In genomic region chr14:17087828-17088227, GRCm38 (mm10) we compare ENCODE assay signal across 24 mouse cellular contexts.
DNase-seq lines count a peak whose midpoint lies in the region; ATAC-seq and TF ChIP-seq lines count a peak whose summit lies in the region.
"Had no signal": no experiment of that assay in that cellular context is flagged by ENCODE, and none has a peak within 500 bp of the region (broad histone marks: within the 10 kb centered on the region; RNA-seq: fewer than 3 reads in every experiment).

No protein-coding gene starts in this region.

- intact Hi-C loops in gastrocnemius, postnatal 14 days (cut with DNase I; ENCODE audit: low total_unique reads): no loop called here

- no peak for TF ChIP-seq CTCF in lung, embryonic 14.5 days (IDR thresholded peaks at IDR 0.05; ENCODE audit: low read depth)
- no peak for TF ChIP-seq CTCF in lung, postnatal 0 days (IDR thresholded peaks at IDR 0.05)
- TF ChIP-seq CTCF in intestine, postnatal 0 days (IDR thresholded peaks at IDR 0.05; ENCODE audit: low read depth): no peak
- no peak for TF ChIP-seq CTCF in stomach, postnatal 0 days (IDR thresholded peaks at IDR 0.05; ENCODE audit: low read depth)

- no peaks in the 10 kb centered on the region for H3K9me3 ChIP-seq in lung, embryonic 14.5 days (ENCODE audit: low read depth, low read length)
- H3K9me3 ChIP-seq in lung, postnatal 0 days (ENCODE audit: low read length): no peaks in the 10 kb centered on the region
- H3K9me3 ChIP-seq in intestine, postnatal 0 days (ENCODE audit: control insufficient read depth): no peaks in the 10 kb centered on the region
- H3K9me3 ChIP-seq in stomach, postnatal 0 days (ENCODE audit: control insufficient read depth, low read length): no peaks in the 10 kb centered on the region
- H3K9me3 ChIP-seq: embryonic facial prominence, embryonic 10.5 days; embryonic facial prominence, embryonic 12.5 days; forebrain, embryonic 13.5 days; G1E had no signal

- H3K27ac ChIP-seq in lung, embryonic 14.5 days (ENCODE audit: low read depth): no peak overlapping the region
- no peak overlapping the region for H3K27ac ChIP-seq in lung, postnatal 0 days (ENCODE audit: low read length)
- no peak overlapping the region for H3K27ac ChIP-seq in intestine, postnatal 0 days (ENCODE audit: low read depth, low read length)
- H3K27ac ChIP-seq in stomach, postnatal 0 days (replicated peaks): no peak overlapping the region
- H3K27ac ChIP-seq: embryonic facial prominence, embryonic 10.5 days; embryonic facial prominence, embryonic 12.5 days; forebrain, embryonic 13.5 days had no signal

- no peaks in the 10 kb centered on the region for H3K27me3 ChIP-seq in lung, embryonic 14.5 days (ENCODE audit: insufficient read depth, low read length)
- H3K27me3 ChIP-seq in lung, postnatal 0 days (replicated peaks; ENCODE audit: insufficient read depth, low read length): no peaks in the 10 kb centered on the region
- no peaks in the 10 kb centered on the region for H3K27me3 ChIP-seq in intestine, postnatal 0 days (replicated peaks; ENCODE audit: control insufficient read depth, insufficient read depth, low read length)
- H3K27me3 ChIP-seq in stomach, postnatal 0 days (ENCODE audit: control insufficient read depth, insufficient read depth, low read length): no peaks in the 10 kb centered on the region
- H3K27me3 ChIP-seq: CH12.LX; embryonic facial prominence, embryonic 12.5 days; forebrain, embryonic 13.5 days had no signal

- DNase-seq in lung, embryonic 14.5 days: peak; percentile 26
- no peak for DNase-seq in lung, postnatal 0 days (ENCODE audit: low spot score)
- no peak for DNase-seq in stomach, postnatal 0 days (ENCODE audit: low spot score)
- DNase-seq in gastrocnemius, postnatal 14 days: no peak
- DNase-seq in neural tube, embryonic 10.5 days (ENCODE audit: extremely low spot score, low spot score): no peak
- DNase-seq: adrenal gland, adult 8-10 months; adrenal gland, postnatal 14 days; adrenal gland, postnatal 36 days; B cell, adult 2 months; cerebellum, adult 11-12 months; cerebellum, adult 2 months; cerebellum, adult 9-10 months; cerebellum, postnatal 10 days; cerebellum, postnatal 25 days had no signal

- no peak for TF ChIP-seq EP300 in lung, postnatal 0 days (IDR thresholded peaks at IDR 0.05)
- TF ChIP-seq EP300 in stomach, postnatal 0 days (optimal IDR thresholded peaks at IDR 0.05): no peak

- ATAC-seq in lung, embryonic 14.5 days (ENCODE audit: insufficient read depth): no peak
- ATAC-seq in lung, postnatal 0 days: no peak
- peak; percentile 61 for ATAC-seq in intestine, postnatal 0 days
- peak; percentile 66 for ATAC-seq in stomach, postnatal 0 days (ENCODE audit: low FRiP score, low TSS enrichment)
- ATAC-seq: activated CD4-positive, CD25-positive, alpha-beta regulatory T cell, adult 4 months; CD4-positive, CD25-positive, alpha-beta regulatory T cell, adult 4 months; forebrain, embryonic 13.5 days; forebrain, embryonic 16.5 days; Patski had no signal

- no peak overlapping the region for H3K4me2 ChIP-seq in lung, embryonic 14.5 days
- H3K4me2 ChIP-seq in lung, postnatal 0 days (replicated peaks; ENCODE audit: low read depth, low read length): no peak overlapping the region
- H3K4me2 ChIP-seq in intestine, postnatal 0 days (replicated peaks; ENCODE audit: low read depth): no peak overlapping the region
- H3K4me2 ChIP-seq in stomach, postnatal 0 days (replicated peaks; ENCODE audit: low read depth): no peak overlapping the region
- H3K4me2 ChIP-seq: embryonic facial prominence, embryonic 12.5 days; forebrain, embryonic 13.5 days had no signal

- no peaks in the 10 kb centered on the region for H3K36me3 ChIP-seq in lung, embryonic 14.5 days (ENCODE audit: insufficient read depth)
- no peaks in the 10 kb centered on the region for H3K36me3 ChIP-seq in lung, postnatal 0 days (ENCODE audit: insufficient read depth, low read length)
- no peaks in the 10 kb centered on the region for H3K36me3 ChIP-seq in intestine, postnatal 0 days (ENCODE audit: control insufficient read depth, insufficient read depth)
- no peaks in the 10 kb centered on the region for H3K36me3 ChIP-seq in stomach, postnatal 0 days (ENCODE audit: control insufficient read depth, insufficient read depth, low read length)
- H3K36me3 ChIP-seq: embryonic facial prominence, embryonic 10.5 days; embryonic facial prominence, embryonic 12.5 days; G1E had no signal

- H3K9ac ChIP-seq in lung, embryonic 14.5 days: no peak overlapping the region
- H3K9ac ChIP-seq in lung, postnatal 0 days (replicated peaks; ENCODE audit: low read depth): no peak overlapping the region
- no peak overlapping the region for H3K9ac ChIP-seq in intestine, postnatal 0 days (ENCODE audit: low read depth, low read length)
- no peak overlapping the region for H3K9ac ChIP-seq in stomach, postnatal 0 days (ENCODE audit: low read length)
- H3K9ac ChIP-seq: embryonic facial prominence, embryonic 12.5 days; forebrain, embryonic 13.5 days had no signal

- 73% methylated on average over 1 of the region's 1 CpGs for WGBS in lung, embryonic 14.5 days
- WGBS in lung, postnatal 0 days: 70% methylated on average over 1 of the region's 1 CpGs
- 25% methylated on average over 1 of the region's 1 CpGs for WGBS in intestine, postnatal 0 days
- WGBS in stomach, postnatal 0 days: 57% methylated on average over 1 of the region's 1 CpGs

- no peak overlapping the region for H3K4me3 ChIP-seq in lung, embryonic 14.5 days (ENCODE audit: low read depth, low read length)
- no peak overlapping the region for H3K4me3 ChIP-seq in lung, postnatal 0 days (ENCODE audit: low read depth, low read length)
- H3K4me3 ChIP-seq in intestine, postnatal 0 days (ENCODE audit: low read depth, low read length): no peak overlapping the region
- no peak overlapping the region for H3K4me3 ChIP-seq in stomach, postnatal 0 days (ENCODE audit: low read depth, low read length)
- H3K4me3 ChIP-seq: embryonic facial prominence, embryonic 10.5 days; embryonic facial prominence, embryonic 12.5 days; forebrain, embryonic 13.5 days had no signal

- H3K4me1 ChIP-seq in lung, embryonic 14.5 days (ENCODE audit: insufficient read depth): no peaks in the 10 kb centered on the region
- H3K4me1 ChIP-seq in lung, postnatal 0 days (ENCODE audit: insufficient read depth, low read depth, low read length): no peaks in the 10 kb centered on the region
- no peaks in the 10 kb centered on the region for H3K4me1 ChIP-seq in intestine, postnatal 0 days (replicated peaks; ENCODE audit: control insufficient read depth, insufficient read depth, low read length)
- H3K4me1 ChIP-seq in stomach, postnatal 0 days (replicated peaks; ENCODE audit: control insufficient read depth, insufficient read depth): no peaks in the 10 kb centered on the region
- H3K4me1 ChIP-seq: embryonic facial prominence, embryonic 12.5 days had no signal

Comparison
In these comparisons a context has a peak if more than half of its experiments do, and no peak if none do; other contexts are left out.
1. ATAC-seq: peak in intestine, postnatal 0 days (single experiment) and stomach, postnatal 0 days (single experiment); none in lung, embryonic 14.5 days (single experiment) and lung, postnatal 0 days (single experiment).